Mouse (Mus musculus) lung, embryonic 14.5 days (tissue): ENCODE results near the gene Nup98. TPM values are rescaled to one million over a fixed set of nuclear protein-coding genes. Genes with fewer than 3 reads are reported as not detected.
A peak's percentile ranks its signal among the peaks of the same experiment; 100 is the strongest.

ENCODE experiments used
- ATAC-seq: fragments of 200-750 bp; cut with Nextera tagmentation; 2 replicates; pipeline ENCODE4 v1.8.0; 2017; ENCODE audit warnings: mild to moderate bottlenecking, moderate TSS enrichment, moderate library complexity; ENCODE audit not compliant: insufficient read depth
- DNase-seq: peaks from one replicate; pipeline ENCODE4 v3.0.0-alpha.2; 2015
- H3K27ac ChIP-seq: fragments of 300-500 bp; sonication (generic); 2 replicates; pipeline ENCODE4 v1.5.1; 2014; ENCODE audit warnings: low read depth, mild to moderate bottlenecking, moderate library complexity
- H3K27me3 ChIP-seq: fragments of 300-500 bp; sonication (generic); 2 replicates; pipeline ENCODE4 v1.6.1; 2014; ENCODE audit warnings: low read length, control low read depth; ENCODE audit not compliant: insufficient read depth
- H3K36me3 ChIP-seq: fragments of 300-500 bp; sonication (generic); 2 replicates; pipeline ENCODE4 v1.6.1; 2014; ENCODE audit warnings: control low read depth; ENCODE audit not compliant: insufficient read depth
- H3K4me1 ChIP-seq: fragments of 300-500 bp; sonication (generic); 2 replicates; pipeline ENCODE4 v1.6.1; 2014; ENCODE audit warnings: antibody characterized with exemption, control low read depth; ENCODE audit not compliant: insufficient read depth
- H3K4me2 ChIP-seq: fragments of 300-500 bp; sonication (generic); 2 replicates; pipeline ENCODE4 v1.6.1; 2014; ENCODE audit warnings: mild to moderate bottlenecking
- H3K4me3 ChIP-seq: fragments of 300-500 bp; sonication (generic); 2 replicates; pipeline ENCODE4 v1.5.1; 2014; ENCODE audit warnings: low read depth, low read length
- H3K9ac ChIP-seq: fragments of 300-500 bp; sonication (generic); 2 replicates; pipeline ENCODE4 v1.6.1; 2014
- H3K9me3 ChIP-seq: fragments of 300-500 bp; sonication (generic); 2 replicates; pipeline ENCODE4 v1.6.1; 2016; ENCODE audit warnings: low read depth, low read length, control low read depth
- CTCF ChIP-seq: IDR thresholded peaks from 2 replicates; pipeline ENCODE4 v1.5.1; 2016; ENCODE audit warnings: antibody characterized with exemption, low read depth
- WGBS: fragments of 180-500 bp; shearing (Covaris S2); extraction: QIAGEN DNeasy Blood & Tissue Kit; methylation state at CpG from one replicate; pipeline ENCODE4 v1.1.7; 2014; 5-methylcytosine and 5-hydroxymethylcytosine counted together
- polyA plus RNA-seq: library from polyadenylated mRNA; unstranded; fragments of >200 nt; fragmentation: Nextera tagmentation; extraction: Ambion mirVana; gene quantifications from 2 replicates; pipeline ENCODE4 v1.2.1, GENCODE M21; 2014

The Nup98 gene
- polyA plus RNA-seq, 1 experiment from 2014 or later, result 50.7 TPM

DNA sequence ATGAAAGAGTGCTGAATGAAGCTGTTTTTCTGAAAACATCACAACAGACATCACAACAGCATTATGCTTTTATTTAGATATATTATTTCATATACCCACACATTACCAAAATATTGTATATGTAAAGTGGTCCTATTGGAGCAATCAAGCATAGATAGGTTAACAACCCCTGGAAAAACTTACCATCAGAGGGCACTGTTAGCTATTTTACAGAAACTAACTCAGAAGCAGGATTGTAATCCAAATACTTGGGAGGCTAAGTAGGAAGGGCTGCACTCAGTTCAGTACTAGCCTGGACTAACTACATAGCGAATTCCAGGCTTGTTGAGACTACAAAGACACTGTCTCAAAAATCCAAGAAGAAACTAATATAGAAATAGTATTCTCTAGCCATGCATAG lies 17.6 kb downstream of the Nup98 start:
- WGBS, result 92% methylated on average over 1 of the region's 1 CpGs
- Histone ChIP-seq H3K4me2 (no peak overlapping the region), H3K4me3 (no peak overlapping the region), H3K36me3 (peaks cover 71% of the 10 kb centered on the region), H3K4me1 (no peaks in the 10 kb centered on the region), H3K9me3 (no peaks in the 10 kb centered on the region), H3K27me3 (no peaks in the 10 kb centered on the region), H3K27ac (no peak overlapping the region), H3K9ac (no peak overlapping the region)
- ATAC-seq, result no peak
- no peak for TF ChIP-seq CTCF
- DNase-seq, result peak; percentile 48

DNA sequence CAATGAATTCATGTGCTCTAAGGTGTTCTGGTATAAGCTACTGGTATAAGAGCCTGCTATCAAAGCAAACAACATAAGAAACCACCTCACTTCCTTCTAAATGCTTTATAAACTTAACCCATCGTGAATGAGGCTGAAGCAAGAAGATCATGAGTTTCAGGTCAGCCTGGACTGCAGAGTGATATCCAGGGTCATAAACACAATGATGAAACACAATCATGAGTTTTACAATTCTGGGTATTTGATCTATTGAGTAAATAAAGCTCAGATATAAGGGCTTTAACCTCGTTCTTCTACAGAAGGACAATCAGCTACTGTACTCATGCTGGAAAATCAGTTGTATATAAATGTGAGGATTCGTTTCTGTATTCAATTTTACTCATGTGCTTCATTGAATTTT lies 26.1 kb downstream of the Nup98 start:
- Histone ChIP-seq H3K4me2 (no peak overlapping the region), H3K27ac (no peak overlapping the region), H3K9me3 (no peaks in the 10 kb centered on the region), H3K4me3 (no peak overlapping the region), H3K4me1 (no peaks in the 10 kb centered on the region), H3K9ac (no peak overlapping the region), H3K27me3 (no peaks in the 10 kb centered on the region), H3K36me3 (peaks cover 70% of the 10 kb centered on the region)
- no peak for ATAC-seq
- DNase-seq, result no peak
- 83% methylated on average over 3 of the region's 3 CpGs for WGBS
- no peak for TF ChIP-seq CTCF

DNA sequence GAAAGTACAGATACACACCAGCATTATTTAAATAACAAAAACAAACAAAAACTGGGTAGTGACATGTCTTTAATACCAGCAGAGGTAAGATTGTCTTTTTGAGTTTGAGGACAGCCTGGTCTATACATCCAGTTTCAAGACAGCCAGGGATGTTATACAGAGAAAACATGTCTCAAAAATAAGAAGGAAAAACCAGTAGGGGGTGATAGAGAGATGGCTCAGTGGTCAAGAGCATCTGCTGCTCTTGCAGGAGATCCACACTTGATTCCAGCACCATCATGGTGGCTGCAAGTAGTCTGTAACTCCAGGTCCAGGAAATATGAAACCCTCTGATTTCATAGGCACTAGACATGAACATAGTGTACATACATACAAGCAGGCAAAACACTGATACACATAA lies 39.7 kb downstream of the Nup98 start:
- no peaks in the 10 kb centered on the region for H3K27me3 ChIP-seq
- no peaks in the 10 kb centered on the region for H3K9me3 ChIP-seq
- H3K4me1 ChIP-seq, result no peaks in the 10 kb centered on the region
- peak; percentile 58 for DNase-seq
- no peak overlapping the region for H3K9ac ChIP-seq
- peak; percentile 35; the same call in 1 of the 2 replicates for TF ChIP-seq CTCF
- no peak overlapping the region for H3K4me2 ChIP-seq
- peaks cover 54% of the 10 kb centered on the region for H3K36me3 ChIP-seq
- H3K27ac ChIP-seq, result no peak overlapping the region
- ATAC-seq, result no peak
- no peak overlapping the region for H3K4me3 ChIP-seq

DNA sequence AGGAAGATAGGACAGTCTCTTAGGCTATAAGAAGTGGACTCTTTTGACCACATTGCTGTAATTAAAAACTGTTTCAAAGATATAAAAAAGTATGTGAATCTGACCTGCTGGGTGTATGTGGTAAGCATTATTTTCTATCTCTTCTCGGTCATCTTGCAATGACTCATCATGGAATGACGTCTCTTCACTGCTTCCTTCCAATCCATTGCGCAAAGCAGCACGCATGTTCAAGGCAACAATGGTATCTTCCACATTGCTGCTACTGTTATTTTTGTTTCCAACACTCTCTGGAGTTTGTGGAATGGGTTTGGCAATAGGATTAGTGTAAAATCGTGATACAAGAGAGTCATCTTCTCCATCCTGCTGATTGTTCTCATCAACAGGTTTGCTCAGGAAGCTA lies 56.3 kb downstream of the Nup98 start:
- H3K4me2 ChIP-seq, result no peak overlapping the region
- TF ChIP-seq CTCF, result no peak
- DNase-seq (no peak), ATAC-seq (no peak)
- 88% methylated on average over 5 of the region's 5 CpGs for WGBS
- H3K36me3 ChIP-seq, result peaks cover 79% of the 10 kb centered on the region
- no peaks in the 10 kb centered on the region for H3K4me1 ChIP-seq
- no peak overlapping the region for H3K27ac ChIP-seq
- no peak overlapping the region for H3K9ac ChIP-seq
- H3K4me3 ChIP-seq, result no peak overlapping the region
- H3K9me3 ChIP-seq, result no peaks in the 10 kb centered on the region
- no peaks in the 10 kb centered on the region for H3K27me3 ChIP-seq

DNA sequence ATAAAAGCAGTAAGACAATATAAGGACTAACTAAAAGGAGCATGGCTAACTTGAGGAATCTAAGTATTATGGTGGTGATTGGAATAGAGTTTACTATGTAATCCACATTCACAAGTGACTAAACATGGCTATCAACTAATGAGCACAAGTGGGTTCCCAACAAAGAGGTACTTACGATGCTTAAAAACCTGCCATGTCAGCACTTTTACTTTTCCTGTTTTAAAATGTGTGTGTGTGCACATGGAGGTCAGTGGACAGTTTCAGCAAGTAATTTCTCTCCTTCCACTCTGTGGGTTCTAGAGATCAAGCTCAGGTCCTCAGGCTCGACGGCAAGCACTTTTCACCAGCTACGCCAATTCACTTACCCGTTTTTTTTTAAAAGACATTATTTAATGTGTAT lies 72.1 kb downstream of the Nup98 start:
- H3K4me2 ChIP-seq, result no peak overlapping the region
- no peak for ATAC-seq
- 93% methylated on average over 5 of the region's 5 CpGs for WGBS
- H3K9ac ChIP-seq, result no peak overlapping the region
- peaks cover 89% of the 10 kb centered on the region for H3K36me3 ChIP-seq
- H3K4me1 ChIP-seq, result no peaks in the 10 kb centered on the region
- H3K27ac ChIP-seq, result no peak overlapping the region
- no peak for DNase-seq
- H3K4me3 ChIP-seq, result no peak overlapping the region
- no peak for TF ChIP-seq CTCF
- H3K9me3 ChIP-seq, result no peaks in the 10 kb centered on the region
- no peaks in the 10 kb centered on the region for H3K27me3 ChIP-seq

DNA sequence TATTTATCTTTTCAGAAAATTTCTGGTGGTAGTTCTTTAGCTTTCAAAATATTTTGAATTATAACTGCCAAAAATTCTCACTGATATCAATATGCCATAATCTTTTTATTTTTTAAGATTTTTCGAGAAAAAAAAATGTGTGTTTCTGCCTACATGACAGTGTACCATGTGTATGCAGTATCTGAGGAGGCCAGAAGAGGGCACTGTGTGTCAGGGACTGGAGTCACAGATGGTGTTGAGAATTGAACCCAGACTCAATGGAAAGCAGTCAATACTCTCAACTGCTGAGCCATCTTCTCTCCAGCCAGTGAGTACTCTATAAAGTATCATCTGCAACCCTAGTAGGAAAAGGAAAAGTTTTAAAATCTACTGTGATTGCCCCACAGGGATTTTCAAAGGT lies 72.5 kb downstream of the Nup98 start:
- H3K27me3 ChIP-seq, result no peaks in the 10 kb centered on the region
- H3K36me3 ChIP-seq, result peaks cover 91% of the 10 kb centered on the region
- DNase-seq (peak; percentile 61), ATAC-seq (no peak)
- peak; percentile 66 for TF ChIP-seq CTCF
- no peak overlapping the region for H3K27ac ChIP-seq
- H3K4me2 ChIP-seq, result no peak overlapping the region
- H3K4me3 ChIP-seq, result no peak overlapping the region
- WGBS, result 84% methylated on average over 1 of the region's 1 CpGs
- no peak overlapping the region for H3K9ac ChIP-seq
- H3K4me1 ChIP-seq, result no peaks in the 10 kb centered on the region
- H3K9me3 ChIP-seq, result no peaks in the 10 kb centered on the region

DNA sequence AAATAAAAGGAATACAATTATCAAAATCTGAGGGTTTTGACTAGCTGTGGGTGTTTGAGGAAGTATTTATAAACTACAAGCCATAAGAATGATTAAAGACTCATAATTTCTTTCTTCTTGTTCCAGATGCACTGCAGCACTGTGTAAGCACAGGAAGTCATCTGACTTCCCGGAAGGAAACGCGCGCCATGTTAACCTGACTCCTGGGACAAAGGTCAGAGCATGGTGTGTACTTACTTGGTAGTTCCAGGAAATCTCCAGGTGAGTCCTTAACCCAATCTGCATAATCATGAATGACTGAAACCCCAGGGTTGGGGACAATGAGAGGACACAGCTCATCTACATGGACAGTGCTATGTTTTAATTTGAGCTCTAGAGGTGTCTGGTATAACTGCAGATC lies 77.6 kb downstream of the Nup98 start:
- DNase-seq (peak; percentile 60), ATAC-seq (peak; percentile 54; the same call in 1 of the 2 replicates)
- H3K4me3 ChIP-seq, result no peak overlapping the region
- TF ChIP-seq CTCF, result no peak
- no peaks in the 10 kb centered on the region for H3K27me3 ChIP-seq
- H3K4me2 ChIP-seq, result no peak overlapping the region
- H3K4me1 ChIP-seq, result no peaks in the 10 kb centered on the region
- 72% methylated on average over 4 of the region's 4 CpGs for WGBS
- H3K9me3 ChIP-seq, result no peaks in the 10 kb centered on the region
- H3K27ac ChIP-seq, result no peak overlapping the region
- H3K9ac ChIP-seq, result no peak overlapping the region
- peaks cover 87% of the 10 kb centered on the region for H3K36me3 ChIP-seq

DNA sequence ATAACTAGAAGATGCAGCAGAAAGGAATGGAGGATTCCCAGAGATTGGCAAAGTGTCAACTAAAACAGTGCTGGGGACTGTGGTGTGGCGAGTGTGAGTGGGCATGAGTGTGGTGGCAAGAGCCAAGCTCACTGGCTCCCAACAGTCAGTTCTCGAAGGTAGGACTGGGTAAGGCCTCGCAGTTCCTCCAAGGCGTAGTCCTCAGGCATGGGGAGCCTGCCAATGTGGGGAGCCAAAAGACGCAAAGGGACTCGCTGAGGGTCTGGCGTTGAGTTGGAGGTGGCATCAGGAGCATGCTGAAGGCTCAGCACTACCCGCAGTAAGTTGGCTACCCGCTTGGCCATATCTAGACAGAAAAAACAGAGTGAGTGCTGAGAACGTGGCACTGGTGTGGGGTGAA lies 89.7 kb downstream of the Nup98 start:
- Histone ChIP-seq H3K9me3 (no peaks in the 10 kb centered on the region), H3K36me3 (peaks cover 72% of the 10 kb centered on the region), H3K27ac (no peak overlapping the region), H3K4me1 (no peaks in the 10 kb centered on the region), H3K9ac (no peak overlapping the region), H3K4me3 (no peak overlapping the region), H3K27me3 (no peaks in the 10 kb centered on the region), H3K4me2 (no peak overlapping the region)
- ATAC-seq, result no peak
- TF ChIP-seq CTCF, result no peak
- 93% methylated on average over 10 of the region's 10 CpGs for WGBS
- no peak for DNase-seq
